Mouse (Mus musculus) kidney, adult 2 months (tissue): ENCODE measurements around the gene H2-K1. TPM values are rescaled to one million over a fixed set of nuclear protein-coding genes. Genes with fewer than 3 reads are reported as not detected.
A peak's percentile ranks its signal among the peaks of the same experiment; 100 is the strongest.

Experiments
- DNase-seq: peaks from one replicate; pipeline ENCODE4 v3.0.0; 2021
- H3K27ac ChIP-seq: fragments of 200-500 bp; 2 replicates; pipeline ENCODE4 v1.5.1; 2012; ENCODE audit warnings: low read depth, low read length, control low read depth, inconsistent platforms; ENCODE audit not compliant: insufficient read depth
- H3K27me3 ChIP-seq: fragments of 200-500 bp; replicated peaks from 2 replicates; pipeline ENCODE4 v1.6.1; 2012; ENCODE audit warnings: mild to moderate bottlenecking, moderate library complexity, low read length, inconsistent platforms; ENCODE audit not compliant: control insufficient read depth, insufficient read depth
- H3K36me3 ChIP-seq: fragments of 200-500 bp; 2 replicates; pipeline ENCODE4 v1.6.1; 2012; ENCODE audit warnings: mild to moderate bottlenecking, moderate library complexity, low read length, inconsistent platforms; ENCODE audit not compliant: control insufficient read depth, insufficient read depth
- H3K4me1 ChIP-seq: fragments of 200-500 bp; 2 replicates; pipeline ENCODE4 v1.6.1; 2011; ENCODE audit warnings: low read length; ENCODE audit not compliant: control insufficient read depth, insufficient read depth
- H3K4me3 ChIP-seq: fragments of 200-500 bp; 2 replicates; pipeline ENCODE4 v1.5.1; 2011; ENCODE audit warnings: mild to moderate bottlenecking, low read depth, low read length, control low read depth; ENCODE audit not compliant: insufficient read depth
- CTCF ChIP-seq: fragments of 200-500 bp; conservative IDR thresholded peaks from 2 replicates; pipeline ENCODE4 v1.5.1; 2011; ENCODE audit warnings: low read depth, mild to moderate bottlenecking, control low read depth, low read length, moderate library complexity, mixed read lengths; ENCODE audit not compliant: insufficient read depth, insufficient read length
- POLR2A ChIP-seq: fragments of 200-500 bp; IDR thresholded peaks from one replicate; pipeline ENCODE4 v1.6.1; 2011; ENCODE audit warnings: low read depth, low read length, control low read depth
- WGBS: fragments of 180-500 bp; shearing (Covaris S2); methylation state at CpG from one replicate; pipeline ENCODE4 v1.1.7; 2018; 5-methylcytosine and 5-hydroxymethylcytosine counted together
- polyA plus RNA-seq: library from polyadenylated mRNA; depleted of rRNA; stranded (reverse); fragments of >200 nt; gene quantifications from 2 replicates; pipeline ENCODE4 v1.2.3, GENCODE M21; 2012

The H2-K1 gene
- polyA plus RNA-seq, 1 experiment: 1,255 TPM

DNA sequence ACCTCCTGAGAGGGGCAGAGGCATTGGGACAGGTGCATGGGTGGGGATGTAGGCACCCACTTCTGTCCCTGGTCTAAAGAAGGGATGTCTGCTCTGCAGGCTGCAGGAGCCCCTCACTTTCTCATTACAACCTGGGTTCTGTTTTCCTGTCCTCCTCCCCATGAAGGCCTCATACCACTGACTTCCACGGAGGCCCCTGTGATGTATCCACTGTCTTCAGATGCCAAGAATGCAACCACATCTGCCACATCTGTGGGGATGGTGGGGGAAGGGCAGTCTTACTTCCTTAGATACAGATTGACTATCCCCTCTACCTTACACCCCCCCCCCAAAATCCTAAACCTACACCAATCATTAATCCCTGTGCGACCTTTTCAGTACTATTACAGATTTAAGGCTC is 26.1 kb upstream of the H2-K1 start:
- WGBS: 60% methylated on average over 2 of the region's 2 CpGs
- Histone ChIP-seq H3K36me3 (no peaks in the 10 kb centered on the region), H3K4me3 (no peak overlapping the region), H3K27me3 (no peaks in the 10 kb centered on the region), H3K4me1 (peaks cover 21% of the 10 kb centered on the region; the same call in 1 of the 2 replicates), H3K27ac (no peak overlapping the region)
- no peak for DNase-seq
- no peak for TF ChIP-seq CTCF
- TF ChIP-seq POLR2A: no peak

DNA sequence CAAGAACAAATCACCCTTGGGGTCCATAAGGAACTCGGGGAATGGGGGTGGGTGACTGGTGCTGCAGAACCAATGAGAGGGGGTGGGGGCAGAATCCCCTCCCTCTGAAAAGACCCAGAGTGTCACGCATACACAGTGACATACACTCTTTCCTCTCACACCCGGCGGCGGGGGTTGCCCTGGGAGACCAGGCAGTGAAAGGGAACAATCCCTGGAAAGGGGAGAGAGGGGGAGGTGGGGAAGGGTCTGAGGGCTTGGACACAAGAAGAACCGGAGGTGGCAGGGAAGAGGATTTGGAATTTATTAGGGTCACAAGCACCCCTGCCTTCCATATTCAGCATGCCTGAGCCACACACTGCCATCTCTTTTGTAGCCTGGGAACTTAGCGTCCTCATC is 25.6 kb upstream of the H2-K1 start:
- H3K27me3 ChIP-seq: no peaks in the 10 kb centered on the region
- H3K4me3 ChIP-seq: no peak overlapping the region
- H3K36me3 ChIP-seq: no peaks in the 10 kb centered on the region
- DNase-seq: no peak
- WGBS: 52% methylated on average over 7 of the region's 7 CpGs
- H3K4me1 ChIP-seq: peaks cover 21% of the 10 kb centered on the region; the same call in 1 of the 2 replicates
- H3K27ac ChIP-seq: no peak overlapping the region
- no peak for TF ChIP-seq POLR2A
- no peak for TF ChIP-seq CTCF

DNA sequence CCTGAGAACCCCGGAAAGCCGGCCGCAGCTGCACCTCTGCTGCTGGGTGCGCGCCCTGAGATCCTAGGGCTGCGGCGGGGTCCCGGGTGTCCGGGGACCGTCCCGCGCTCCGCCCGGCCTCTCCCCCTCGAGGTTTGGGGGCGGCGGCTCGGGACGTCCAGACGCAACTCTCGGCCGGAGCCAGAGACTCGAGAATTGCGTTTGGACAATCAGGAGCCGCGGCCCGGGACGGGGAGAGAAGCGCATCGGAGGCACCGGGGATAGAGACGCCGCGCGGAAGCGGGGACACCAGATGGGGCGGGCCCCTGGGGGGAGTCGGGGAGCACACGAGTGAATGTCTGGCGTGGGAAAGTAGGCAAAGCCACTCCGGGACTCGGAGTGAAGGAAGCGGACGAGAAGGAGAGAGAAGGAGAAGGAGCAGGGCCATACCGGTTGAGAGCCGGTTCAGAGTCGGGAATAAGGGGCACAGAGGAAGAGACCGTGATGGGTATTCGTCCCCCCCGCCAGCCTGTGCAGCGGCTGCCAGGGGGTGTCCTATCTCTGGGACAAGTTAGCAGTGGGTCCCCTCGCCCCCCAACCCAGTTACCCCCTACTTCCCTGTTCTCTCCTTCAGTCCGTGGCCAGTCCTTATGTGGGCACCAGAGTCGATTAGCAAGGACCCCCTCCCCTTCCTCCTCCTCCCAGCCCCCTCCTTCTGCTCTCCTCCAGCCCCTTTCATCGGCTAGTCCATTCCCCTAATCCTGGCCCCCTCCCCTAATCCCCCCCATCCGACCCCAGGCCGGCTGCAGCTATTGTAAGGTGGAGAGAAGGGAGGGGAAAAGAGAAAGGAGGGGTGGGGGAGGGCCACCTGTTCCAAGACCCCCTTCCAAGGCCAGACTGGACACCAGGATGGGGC is 25.0 kb upstream of the H2-K1 start:
- H3K27me3 ChIP-seq: no peaks in the 10 kb centered on the region
- H3K4me3 ChIP-seq: peak overlapping the region; percentile 89
- H3K27ac ChIP-seq: peak overlapping the region; percentile 85
- peaks cover 14% of the 10 kb centered on the region; the same call in 1 of the 2 replicates for H3K4me1 ChIP-seq
- no peak for TF ChIP-seq CTCF
- no peak for TF ChIP-seq POLR2A
- no peak for DNase-seq
- WGBS: 1% methylated on average over 57 of the region's 57 CpGs
- no peaks in the 10 kb centered on the region for H3K36me3 ChIP-seq

DNA sequence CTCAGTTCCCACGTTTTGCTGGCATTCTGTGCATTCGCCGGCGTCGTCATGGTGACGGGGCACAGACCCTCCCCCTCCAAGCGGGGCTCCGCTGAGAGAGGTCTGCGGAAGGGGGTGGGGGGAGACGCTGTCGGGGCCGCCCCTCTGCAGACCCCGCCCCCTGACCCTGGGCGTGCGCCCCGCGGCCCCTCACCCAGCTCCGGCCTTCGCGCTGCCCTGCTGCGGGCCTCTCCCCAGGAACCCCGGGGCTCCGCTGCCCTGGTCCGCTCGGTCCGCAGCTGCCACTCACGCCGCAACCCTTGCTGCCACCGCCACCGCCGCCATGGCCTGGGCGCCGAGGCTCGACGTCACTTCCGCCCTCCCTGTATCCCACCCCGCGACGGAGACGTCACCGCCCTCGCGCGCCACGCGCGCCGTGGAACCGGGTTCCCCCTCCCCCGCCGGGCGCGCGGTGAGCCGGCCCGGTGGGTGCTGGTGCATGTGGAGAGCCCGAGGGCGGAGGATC is 24.2 kb upstream of the H2-K1 start, which contains the start of gene Ring1:
TSS of gene Ring1 (minus strand) at position 364 of the 505 bp plus-strand sequence.
- TF ChIP-seq CTCF (no peak), POLR2A (peak; percentile 61)
- Histone ChIP-seq H3K27ac (peak within 1 kb of the TSS; percentile 85), H3K4me1 (peaks cover 12% of the 10 kb centered on the region; the same call in 1 of the 2 replicates), H3K27me3 (no peaks in the 10 kb centered on the region), H3K4me3 (peak within 1 kb of the TSS; percentile 89), H3K36me3 (no peaks in the 10 kb centered on the region)
- DNase-seq: peak; percentile 87
- 2% methylated on average over 53 of the region's 58 CpGs for WGBS

DNA sequence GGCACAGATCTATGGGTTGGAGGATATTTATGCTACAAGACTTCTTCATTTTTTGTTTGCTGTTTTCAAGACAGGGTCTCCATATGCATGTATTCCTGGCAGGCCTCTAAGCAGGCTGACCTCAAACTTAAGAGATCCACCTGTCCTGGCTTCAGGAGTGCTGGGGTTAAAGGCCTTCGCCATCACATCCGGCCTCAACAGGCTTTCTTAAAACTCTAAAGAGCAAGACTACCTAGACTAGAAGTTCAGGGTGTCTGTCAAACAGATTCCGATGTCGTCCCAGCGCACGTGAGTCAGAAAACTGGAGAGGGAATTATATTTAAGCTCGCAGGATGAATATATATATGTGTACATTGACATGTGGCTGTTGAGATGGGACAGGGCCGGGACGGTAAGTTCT is 23.5 kb upstream of the H2-K1 start:
- no peaks in the 10 kb centered on the region for H3K27me3 ChIP-seq
- H3K36me3 ChIP-seq: no peaks in the 10 kb centered on the region
- H3K4me1 ChIP-seq: peaks cover 12% of the 10 kb centered on the region; the same call in 1 of the 2 replicates
- TF ChIP-seq CTCF (no peak), POLR2A (no peak)
- 60% methylated on average over 9 of the region's 9 CpGs for WGBS
- H3K27ac ChIP-seq: no peak overlapping the region
- DNase-seq: no peak
- H3K4me3 ChIP-seq: peak overlapping the region; percentile 89

DNA sequence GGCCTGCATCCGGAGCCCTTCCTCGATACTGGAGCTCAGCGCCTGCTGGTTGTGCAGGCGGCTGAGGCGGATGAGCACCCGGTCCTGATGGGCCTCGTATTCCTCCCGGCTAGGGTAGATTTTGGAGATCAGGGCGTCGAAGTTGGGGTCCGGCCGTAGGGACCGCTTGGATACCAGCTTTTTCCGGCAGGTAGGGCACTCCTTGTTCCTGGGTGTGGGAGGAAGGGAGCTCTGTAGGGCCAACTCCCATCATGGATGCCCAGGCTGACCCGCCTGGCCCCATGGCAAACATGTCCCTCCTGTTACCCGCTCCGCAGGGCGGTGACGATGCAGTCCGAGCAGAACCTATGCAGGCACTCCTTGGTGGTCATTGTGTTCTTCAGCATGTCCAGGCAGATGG is 22.8 kb upstream of the H2-K1 start:
- Histone ChIP-seq H3K4me3 (no peak overlapping the region), H3K27ac (no peak overlapping the region), H3K27me3 (no peaks in the 10 kb centered on the region), H3K36me3 (no peaks in the 10 kb centered on the region), H3K4me1 (peaks cover 12% of the 10 kb centered on the region; the same call in 1 of the 2 replicates)
- WGBS: 98% methylated on average over 20 of the region's 20 CpGs
- TF ChIP-seq POLR2A (no peak), CTCF (no peak)
- DNase-seq: no peak

DNA sequence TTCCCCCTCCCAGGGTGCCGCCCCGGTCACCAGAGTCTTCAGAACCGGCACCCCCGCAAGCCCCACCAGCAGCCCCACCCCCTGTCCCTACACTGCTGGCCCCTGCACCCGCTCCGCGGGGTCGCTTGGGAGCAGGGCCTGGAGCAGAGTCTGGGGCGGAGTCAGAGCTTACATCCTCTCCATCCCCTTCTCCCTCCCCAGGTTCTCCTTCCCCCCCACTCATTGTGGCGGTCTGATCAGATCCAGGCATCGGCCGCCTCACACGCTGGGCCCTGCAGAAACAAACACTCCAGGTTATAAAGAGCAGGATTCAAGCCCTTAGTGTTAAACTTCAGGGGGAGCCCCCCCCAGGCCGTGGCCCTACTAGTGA is 22.3 kb upstream of the H2-K1 start:
- no peak overlapping the region for H3K4me3 ChIP-seq

More for the DNA sequence above, 22.3 kb upstream of the H2-K1 start:
- no peak overlapping the region for H3K27ac ChIP-seq
- peaks cover 11% of the 10 kb centered on the region; the same call in 1 of the 2 replicates for H3K4me1 ChIP-seq
- DNase-seq: no peak
- 96% methylated on average over 14 of the region's 14 CpGs for WGBS
- no peak for TF ChIP-seq CTCF
- TF ChIP-seq POLR2A: no peak
- no peaks in the 10 kb centered on the region for H3K27me3 ChIP-seq
- H3K36me3 ChIP-seq: no peaks in the 10 kb centered on the region
